Mouse (Mus musculus) frontal cortex, postnatal 14 days (tissue): ENCODE measurements around the gene Stam.
"Not testable (repeated sequence)": the region's sequence is repeated elsewhere in the genome, so short reads cannot be mapped to it uniquely, and the experiment has no call there.

Experiments used
- DNase-seq, 2 experiments: peaks; one replicate each; pipeline ENCODE4 v3.0.0; 2022; ENCODE audit warnings: low spot score in 2 of 2

Stam gene

DNA sequence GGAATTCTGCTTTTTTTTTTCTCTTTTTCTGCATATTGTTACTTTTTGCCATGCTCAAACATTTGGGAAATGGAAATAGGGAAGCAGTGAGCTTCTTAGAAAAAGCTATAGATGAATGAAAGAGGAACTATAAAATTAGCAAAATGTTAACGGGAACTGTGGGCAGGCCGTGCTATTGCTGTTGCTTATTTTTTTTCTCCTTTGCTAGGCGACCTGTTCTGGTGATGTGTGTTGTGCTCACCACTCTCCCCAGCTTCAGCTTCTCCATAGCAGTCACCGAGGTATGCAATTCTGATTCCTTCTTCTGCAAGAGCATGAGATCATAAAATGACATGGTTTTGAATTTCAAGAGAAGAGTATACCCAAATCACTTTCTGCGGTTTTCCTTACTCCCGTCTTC lies 118.1 kb downstream of the Stam start:
- no peak for DNase-seq

GRCm38 (mm10) chr2:14198325-14198903 lies 124.5 kb downstream of the Stam start:
- DNase-seq = not testable (repeated sequence)
